Mouse (Mus musculus) lung, postnatal 0 days (tissue): ENCODE data around the gene Ckb. TPM values are rescaled to one million over a fixed set of nuclear protein-coding genes. Genes with fewer than 3 reads are reported as not detected.

Source experiments
- ATAC-seq: fragments of 200-750 bp; cut with Nextera tagmentation; 2 replicates; pipeline ENCODE4 v1.8.0; 2017; ENCODE audit warnings: moderate library complexity
- DNase-seq: peaks from one replicate; pipeline ENCODE4 v3.0.0-alpha.2; 2016; ENCODE audit warnings: low spot score
- H3K27ac ChIP-seq: fragments of 300-500 bp; sonication (generic); 2 replicates; pipeline ENCODE4 v1.5.1; 2014; ENCODE audit warnings: antibody characterized with exemption, mild to moderate bottlenecking, low read length, mixed read lengths
- H3K27me3 ChIP-seq: fragments of 300-500 bp; sonication (generic); replicated peaks from 2 replicates; pipeline ENCODE4 v1.6.1; 2014; ENCODE audit warnings: low read length, mixed read lengths; ENCODE audit not compliant: insufficient read depth
- H3K36me3 ChIP-seq: fragments of 300-500 bp; sonication (generic); 2 replicates; pipeline ENCODE4 v1.6.1; 2014; ENCODE audit warnings: low read length, mixed read lengths; ENCODE audit not compliant: insufficient read depth
- H3K4me1 ChIP-seq: fragments of 300-500 bp; sonication (generic); 2 replicates; pipeline ENCODE4 v1.6.1; 2014; ENCODE audit warnings: antibody characterized with exemption, low read depth, low read length, mixed read lengths; ENCODE audit not compliant: insufficient read depth
- H3K4me2 ChIP-seq: fragments of 300-500 bp; sonication (generic); replicated peaks from 2 replicates; pipeline ENCODE4 v1.6.1; 2014; ENCODE audit warnings: low read depth, mild to moderate bottlenecking, low read length, moderate library complexity, mixed read lengths
- H3K4me3 ChIP-seq: fragments of 300-500 bp; sonication (generic); 2 replicates; pipeline ENCODE4 v1.5.1; 2014; ENCODE audit warnings: low read depth, low read length
- H3K9ac ChIP-seq: fragments of 300-500 bp; sonication (generic); replicated peaks from 2 replicates; pipeline ENCODE4 v1.6.1; 2014; ENCODE audit warnings: low read depth, mild to moderate bottlenecking
- H3K9me3 ChIP-seq: fragments of 300-500 bp; sonication (generic); 2 replicates; pipeline ENCODE4 v1.6.1; 2016; ENCODE audit warnings: low read length, mixed read lengths
- CTCF ChIP-seq: IDR thresholded peaks from 2 replicates; pipeline ENCODE4 v1.5.1; 2016; ENCODE audit warnings: antibody characterized with exemption, mild to moderate bottlenecking
- EP300 ChIP-seq: IDR thresholded peaks from 2 replicates; pipeline ENCODE4 v1.6.1; 2016; ENCODE audit warnings: antibody characterized with exemption, mild to moderate bottlenecking, control low read depth
- WGBS: fragments of 180-500 bp; shearing (Covaris S2); extraction: QIAGEN DNeasy Blood & Tissue Kit; methylation state at CpG from one replicate; pipeline ENCODE4 v1.1.7; 2014; 5-methylcytosine and 5-hydroxymethylcytosine counted together
- polyA plus RNA-seq: library from polyadenylated mRNA; unstranded; fragments of >200 nt; fragmentation: Nextera tagmentation; extraction: Ambion mirVana; gene quantifications from 2 replicates; pipeline ENCODE4 v1.2.1, GENCODE M21; 2015

Ckb gene
- polyA plus RNA-seq, 1 experiment from 2014 or later = 153 TPM

DNA sequence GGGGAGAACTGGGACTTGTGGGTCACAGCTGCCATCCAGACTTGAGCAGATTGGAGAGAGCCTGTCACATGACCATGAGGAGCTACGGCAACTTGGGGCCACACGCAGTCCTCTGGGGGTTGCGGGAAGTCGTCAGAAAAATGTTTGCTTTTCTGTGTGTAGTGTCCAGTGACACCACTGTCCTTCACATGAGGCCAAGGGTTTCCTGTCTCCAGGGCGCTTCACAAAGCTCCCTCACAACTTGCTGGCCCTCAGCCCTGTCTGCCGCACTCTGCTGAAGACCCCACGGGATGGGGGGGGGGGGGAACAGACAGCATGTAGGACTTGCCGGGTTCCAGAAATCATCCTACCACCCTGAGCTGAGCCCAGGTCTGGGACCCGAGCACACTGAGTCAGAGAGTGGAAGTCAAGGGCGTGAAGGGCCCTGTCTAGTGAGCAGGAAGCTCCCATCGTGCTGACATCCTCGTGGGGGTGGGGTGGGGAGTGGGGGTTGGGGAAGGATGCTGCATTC lies 22.2 kb upstream of the Ckb start:
- Histone ChIP-seq H3K36me3 (no peaks in the 10 kb centered on the region), H3K9me3 (no peaks in the 10 kb centered on the region), H3K27ac (peak overlapping the region; percentile 88), H3K4me3 (no peak overlapping the region), H3K4me2 (no peak overlapping the region), H3K4me1 (peaks cover 20% of the 10 kb centered on the region), H3K9ac (no peak overlapping the region), H3K27me3 (no peaks in the 10 kb centered on the region)
- WGBS = 8% methylated on average over 12 of the region's 12 CpGs
- DNase-seq (peak; percentile 70), ATAC-seq (peak; percentile 59)
- TF ChIP-seq EP300 (peak; percentile 35; the same call in 1 of the 2 replicates), CTCF (no peak)

DNA sequence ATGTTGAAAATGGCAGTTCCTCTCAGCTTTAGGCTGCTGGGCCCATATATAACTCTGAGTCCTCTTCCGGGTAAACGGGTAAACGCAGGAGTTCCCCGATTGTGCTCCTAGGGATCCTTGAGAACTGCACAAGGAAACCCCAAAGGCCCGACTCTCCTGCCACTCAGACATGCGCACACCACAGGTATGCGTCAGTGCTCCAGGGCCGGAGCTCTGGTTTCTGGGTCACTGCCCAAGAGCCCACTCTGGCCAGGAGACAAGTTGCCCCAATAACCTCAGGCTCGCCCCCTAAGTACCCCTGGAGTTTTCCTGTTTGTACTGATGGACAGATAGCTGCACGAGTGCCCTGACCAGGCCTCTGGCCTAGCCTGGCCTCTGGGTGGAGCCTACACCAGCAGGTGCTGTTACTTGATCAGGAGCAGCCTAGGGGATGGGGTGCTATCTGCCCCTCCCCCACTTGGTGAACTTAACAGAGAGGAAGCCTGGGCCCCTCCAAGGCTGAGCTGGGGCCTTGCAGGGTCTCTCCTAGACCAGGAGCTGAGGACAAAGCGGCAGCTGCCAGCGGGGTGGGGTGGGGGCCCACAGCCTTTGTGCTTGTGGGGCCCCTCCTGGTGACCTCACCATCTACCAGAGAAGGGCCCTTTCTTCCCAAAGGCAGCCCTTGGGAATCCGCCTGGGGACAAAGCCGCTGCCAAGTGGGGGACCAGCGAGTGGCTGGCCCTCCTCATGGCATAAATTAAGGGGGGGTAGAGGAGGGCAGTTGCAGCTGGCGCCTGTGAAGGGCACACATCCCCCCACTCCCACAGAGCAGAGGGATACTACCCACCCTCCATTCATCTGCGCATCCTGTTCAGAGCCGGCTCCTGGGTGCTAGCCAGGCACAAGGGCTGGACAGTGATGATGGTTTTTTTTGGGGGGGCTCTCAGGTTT lies 21.5 kb upstream of the Ckb start:
- peak; percentile 59 for ATAC-seq
- 49% methylated on average over 16 of the region's 18 CpGs for WGBS
- 0 out of 2 replicates have a peak overlapping the region, but pooled peaks have one; percentile 12 for H3K9ac ChIP-seq

DNA sequence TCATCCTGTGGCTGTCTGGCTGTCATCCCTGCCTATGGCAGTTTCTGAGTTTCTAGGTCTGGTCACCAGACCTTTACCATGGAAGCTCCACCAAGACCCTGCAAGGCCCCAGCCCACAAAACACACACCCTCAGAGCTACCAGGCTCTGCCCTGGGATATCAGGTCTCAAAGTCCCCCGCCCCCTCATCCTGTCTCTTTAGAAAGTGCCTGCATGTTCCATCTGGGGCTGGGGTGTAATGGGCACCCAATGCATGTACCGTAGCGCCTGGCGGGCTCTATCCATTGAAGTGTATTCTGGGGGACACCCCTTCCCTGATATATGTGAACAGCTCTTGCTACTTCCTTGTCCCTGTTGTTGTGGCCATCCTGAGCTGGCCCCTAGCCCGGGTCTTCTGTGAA lies 20.8 kb upstream of the Ckb start:
- H3K4me2 ChIP-seq = no peak overlapping the region
- 89% methylated on average over 5 of the region's 5 CpGs for WGBS
- DNase-seq = no peak
- no peak overlapping the region for H3K4me3 ChIP-seq
- H3K27ac ChIP-seq = no peak overlapping the region
- no peak overlapping the region for H3K9ac ChIP-seq
- no peaks in the 10 kb centered on the region for H3K36me3 ChIP-seq
- ATAC-seq = no peak
- no peaks in the 10 kb centered on the region for H3K9me3 ChIP-seq
- TF ChIP-seq CTCF (no peak), EP300 (no peak)
- no peaks in the 10 kb centered on the region for H3K27me3 ChIP-seq
- H3K4me1 ChIP-seq = peaks cover 20% of the 10 kb centered on the region

More for the DNA sequence above, 21.5 kb upstream of the Ckb start:
- H3K9me3 ChIP-seq = no peaks in the 10 kb centered on the region
- H3K27ac ChIP-seq = peak overlapping the region; percentile 88
- DNase-seq = no peak
- H3K36me3 ChIP-seq = no peaks in the 10 kb centered on the region
- no peak for TF ChIP-seq EP300
- no peak overlapping the region for H3K4me2 ChIP-seq
- peaks cover 20% of the 10 kb centered on the region for H3K4me1 ChIP-seq
- H3K4me3 ChIP-seq = no peak overlapping the region
- H3K27me3 ChIP-seq = no peaks in the 10 kb centered on the region

DNA sequence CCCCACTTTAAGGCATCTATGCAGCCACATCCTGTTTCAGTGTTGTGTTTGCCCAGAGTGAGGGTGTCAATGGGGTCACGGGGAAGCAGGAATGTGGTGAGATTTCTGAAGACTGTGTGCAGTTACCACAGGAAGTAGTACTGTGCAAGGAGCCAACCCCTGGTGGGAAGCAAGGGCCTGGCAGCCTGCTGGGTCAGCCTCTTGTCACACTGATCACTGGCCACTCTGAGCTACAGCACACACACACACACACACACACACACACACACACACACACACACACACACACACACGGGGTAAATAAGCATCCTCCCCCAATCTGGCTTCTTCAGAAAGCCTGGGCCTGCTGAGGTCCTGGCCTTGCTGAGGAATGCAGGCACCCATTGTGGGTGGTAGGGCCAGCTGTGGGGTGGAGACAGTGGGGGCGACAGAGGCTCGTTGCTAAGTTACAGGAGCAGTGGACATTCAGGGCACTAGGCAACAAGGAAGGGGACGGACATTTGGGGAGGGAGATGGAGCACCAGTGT lies 19.3 kb upstream of the Ckb start:
- H3K9ac ChIP-seq = no peak overlapping the region
- no peaks in the 10 kb centered on the region for H3K9me3 ChIP-seq
- no peaks in the 10 kb centered on the region for H3K27me3 ChIP-seq
- H3K36me3 ChIP-seq = no peaks in the 10 kb centered on the region
- H3K27ac ChIP-seq = peak overlapping the region; percentile 40; the same call in 1 of the 2 replicates
- 0 out of 2 replicates have a peak, but pooled peaks have one; percentile 34 for TF ChIP-seq EP300
- no peak; the same call in 1 of the 2 replicates for TF ChIP-seq CTCF
- H3K4me2 ChIP-seq = no peak overlapping the region
- ATAC-seq (peak; percentile 39), DNase-seq (peak; percentile 80)
- no peak overlapping the region for H3K4me3 ChIP-seq
- H3K4me1 ChIP-seq = peaks cover 20% of the 10 kb centered on the region
- 16% methylated on average over 4 of the region's 5 CpGs for WGBS

DNA sequence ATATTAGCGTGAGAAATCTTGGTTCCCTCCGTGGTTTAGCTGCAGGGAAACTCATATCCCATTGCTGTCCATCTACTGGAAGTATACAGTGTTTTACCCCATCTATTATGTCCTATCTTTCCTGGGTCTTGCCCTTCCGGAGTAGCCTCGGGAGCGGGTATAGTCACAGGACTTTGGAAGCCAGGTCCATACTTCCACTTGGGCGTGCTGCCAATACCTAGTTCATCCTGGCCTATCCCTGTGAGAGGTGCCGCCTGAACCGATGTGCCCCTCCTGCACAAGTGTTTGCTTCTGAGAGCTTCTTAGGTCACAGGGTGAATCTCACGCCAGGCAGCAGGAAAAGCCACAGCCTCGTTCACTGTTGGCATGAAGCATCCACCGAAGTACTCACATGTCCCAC lies 17.3 kb upstream of the Ckb start:
- ATAC-seq = no peak

DNA sequence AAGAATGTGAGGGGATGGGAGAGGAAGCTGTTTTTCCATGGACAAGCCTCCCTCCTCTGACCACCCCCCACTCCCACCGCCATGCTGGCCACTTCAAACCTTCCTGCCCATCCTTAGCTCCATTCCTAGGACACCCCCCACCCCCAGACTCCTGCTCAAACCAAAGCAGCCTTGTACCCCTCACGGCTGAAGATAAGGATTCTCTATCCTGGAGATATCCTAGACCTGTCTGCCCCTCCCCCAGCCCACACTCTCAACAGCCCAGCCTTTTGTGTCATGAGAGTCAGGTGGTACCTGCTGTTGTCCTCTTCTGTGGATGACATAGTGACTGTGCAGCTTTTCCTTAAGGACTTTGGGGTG lies 15.9 kb upstream of the Ckb start:
- ATAC-seq = no peak
- Histone ChIP-seq H3K9me3 (no peaks in the 10 kb centered on the region), H3K36me3 (no peaks in the 10 kb centered on the region), H3K9ac (no peak overlapping the region), H3K27me3 (no peaks in the 10 kb centered on the region), H3K4me2 (no peak overlapping the region), H3K4me3 (no peak overlapping the region), H3K4me1 (peaks cover 4% of the 10 kb centered on the region; the same call in 1 of the 2 replicates), H3K27ac (peak overlapping the region; percentile 63)
- 20% methylated on average over 2 of the region's 2 CpGs for WGBS
- TF ChIP-seq CTCF = no peak
- TF ChIP-seq EP300 = no peak
- DNase-seq = no peak

More for the DNA sequence above, 17.3 kb upstream of the Ckb start:
- WGBS = 49% methylated on average over 11 of the region's 11 CpGs
- TF ChIP-seq CTCF (no peak), EP300 (no peak; the same call in 1 of the 2 replicates)
- Histone ChIP-seq H3K36me3 (no peaks in the 10 kb centered on the region), H3K4me3 (no peak overlapping the region), H3K4me1 (peaks cover 12% of the 10 kb centered on the region), H3K27me3 (no peaks in the 10 kb centered on the region), H3K4me2 (no peak overlapping the region), H3K9me3 (no peaks in the 10 kb centered on the region), H3K9ac (no peak overlapping the region), H3K27ac (no peak overlapping the region)
- no peak for DNase-seq
